Mouse (Mus musculus) kidney, postnatal 14 days (tissue): ENCODE data around the gene Mbtd1.

Source experiments
- DNase-seq: peaks from one replicate; pipeline ENCODE4 v3.0.0; 2022; ENCODE audit warnings: mixed read lengths

Gene Mbtd1

GRCm38 (mm10) chr11:93988328-93989062 lies 102.8 kb downstream of the Mbtd1 start:
- peak; percentile 71 for DNase-seq

GRCm38 (mm10) chr11:93994531-93994930 lies 108.9 kb downstream of the Mbtd1 start:
- no peak for DNase-seq

GRCm38 (mm10) chr11:93995111-93995719 lies 109.6 kb downstream of the Mbtd1 start:
- peak; percentile 90 for DNase-seq

DNA sequence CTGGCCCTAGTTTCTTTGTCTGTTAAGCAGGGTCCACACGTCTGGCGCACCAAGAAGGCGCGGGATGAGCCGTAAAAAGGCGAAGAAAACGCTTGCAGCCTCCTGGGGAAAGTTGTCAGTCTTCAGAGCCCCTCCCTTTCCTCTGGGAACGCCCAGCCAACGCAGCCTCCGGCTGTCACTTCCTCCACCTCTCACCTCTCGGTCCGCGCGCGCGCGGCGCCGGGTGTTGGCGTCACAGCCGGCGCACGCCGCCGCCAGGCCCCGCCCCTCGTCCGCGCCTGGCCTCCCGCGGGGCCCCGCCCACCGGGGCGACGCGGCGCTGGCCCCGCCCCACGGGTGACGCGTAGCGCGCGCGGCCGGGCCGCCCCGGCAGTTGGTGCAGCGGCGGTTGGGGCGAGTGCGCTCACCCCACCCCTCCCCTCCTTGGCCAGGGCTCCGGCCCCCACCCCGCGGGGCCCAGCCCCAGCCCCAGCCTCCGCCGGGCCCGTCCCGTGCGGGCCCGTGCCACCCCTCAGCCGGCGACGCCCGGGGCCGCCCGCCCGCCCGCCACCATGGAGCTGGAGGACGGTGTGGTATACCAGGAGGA lies 110.2 kb downstream of the Mbtd1 start, which contains the start of gene Spag9:
TSS of gene Spag9 (plus strand) at position 372 of the 586 bp plus-strand sequence.
- peak; percentile 97 for DNase-seq
